Mouse (Mus musculus): ENCODE data around the gene Mat2a. TPM values are rescaled to one million over a fixed set of nuclear protein-coding genes. Genes with fewer than 3 reads are reported as not detected.

Mat2a gene
- polyA plus RNA-seq, 1 experiment from 2014 or later = 320 TPM

DNA sequence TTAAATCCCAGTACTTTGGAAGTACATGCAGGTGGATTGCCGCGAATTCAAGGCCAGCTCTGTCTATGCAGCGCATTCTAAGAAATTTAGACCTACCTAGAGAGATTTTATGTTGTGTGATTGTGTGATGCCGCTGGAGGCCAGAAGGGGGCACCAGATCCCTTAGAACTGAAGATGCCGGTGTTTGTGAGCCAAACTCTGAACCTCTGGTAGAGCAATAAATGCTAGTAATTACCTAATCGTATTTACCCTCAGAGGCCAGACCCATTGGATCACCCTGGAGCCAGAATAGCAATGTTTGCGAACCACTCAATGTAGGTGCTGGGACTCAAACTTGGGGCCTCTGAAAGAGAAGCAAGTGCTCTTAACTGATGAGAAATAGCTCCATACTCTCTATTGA lies 37.5 kb downstream of the Mat2a start:
- H3K27ac ChIP-seq = no peak overlapping the region
- 19% methylated on average over 7 of the region's 7 CpGs for WGBS
- no peaks in the 10 kb centered on the region for H3K9me3 ChIP-seq (replicated peaks; ENCODE audit: low read length)
- H3K4me2 ChIP-seq (ENCODE audit: low read length) = no peak overlapping the region
- TF ChIP-seq CTCF (IDR thresholded peaks at IDR 0.05; ENCODE audit: low read depth) = peak; percentile 87
- DNase-seq (ENCODE audit: low spot score) = peak; percentile 79
- no peaks in the 10 kb centered on the region for H3K4me1 ChIP-seq (replicated peaks; ENCODE audit: insufficient read depth, low read length)
- 0 out of 2 replicates have a peak, but pooled peaks have one; percentile 38 for ATAC-seq (replicated peaks; ENCODE audit: low FRiP score, low read depth)
- H3K9ac ChIP-seq (ENCODE audit: low read depth, low read length) = no peak overlapping the region
- H3K4me3 ChIP-seq (replicated peaks; ENCODE audit: low read depth, low read length) = no peak overlapping the region
- H3K36me3 ChIP-seq (ENCODE audit: insufficient read depth, low read length) = no peaks in the 10 kb centered on the region
- H3K27me3 ChIP-seq (ENCODE audit: insufficient read depth, low read length) = no peaks in the 10 kb centered on the region

DNA sequence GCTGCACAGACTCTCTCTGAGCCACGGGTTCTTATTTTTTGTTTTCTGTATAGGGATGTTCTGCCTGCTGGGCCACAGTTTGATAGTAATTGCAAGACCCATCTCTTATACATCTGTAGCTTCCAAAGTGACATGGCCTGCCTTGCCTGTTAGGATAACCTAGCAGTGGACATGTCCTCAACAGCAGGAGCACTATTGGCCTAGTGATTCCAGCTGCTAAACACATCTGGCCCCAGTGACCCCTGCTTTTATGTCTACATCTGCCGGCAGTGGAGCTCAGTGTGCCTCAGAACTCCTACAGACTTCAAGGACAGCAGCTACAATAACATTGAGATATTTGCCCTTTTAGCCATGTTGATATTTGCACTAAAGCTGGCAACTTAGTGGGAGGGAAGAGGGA lies 39.4 kb downstream of the Mat2a start:
- 43% methylated on average over 2 of the region's 2 CpGs for WGBS
- DNase-seq (ENCODE audit: low spot score) (no peak), ATAC-seq (replicated peaks; ENCODE audit: low FRiP score, low read depth) (no peak)
- Histone ChIP-seq H3K9ac (ENCODE audit: low read depth, low read length) (no peak overlapping the region), H3K4me1 (replicated peaks; ENCODE audit: insufficient read depth, low read length) (no peaks in the 10 kb centered on the region), H3K27ac (no peak overlapping the region), H3K27me3 (ENCODE audit: insufficient read depth, low read length) (no peaks in the 10 kb centered on the region), H3K4me3 (replicated peaks; ENCODE audit: low read depth, low read length) (no peak overlapping the region), H3K9me3 (replicated peaks; ENCODE audit: low read length) (no peaks in the 10 kb centered on the region), H3K36me3 (ENCODE audit: insufficient read depth, low read length) (no peaks in the 10 kb centered on the region), H3K4me2 (ENCODE audit: low read length) (no peak overlapping the region)
- no peak for TF ChIP-seq CTCF (IDR thresholded peaks at IDR 0.05; ENCODE audit: low read depth)

GRCm38 (mm10) chr6:72396837-72397251 lies 42.5 kb downstream of the Mat2a start:
- H3K36me3 ChIP-seq (ENCODE audit: insufficient read depth, low read length) = no peaks in the 10 kb centered on the region
- no peaks in the 10 kb centered on the region for H3K27me3 ChIP-seq (ENCODE audit: insufficient read depth, low read length)
- TF ChIP-seq CTCF (IDR thresholded peaks at IDR 0.05; ENCODE audit: low read depth) = no peak
- H3K9me3 ChIP-seq (replicated peaks; ENCODE audit: low read length) = no peaks in the 10 kb centered on the region
- no peaks in the 10 kb centered on the region for H3K4me1 ChIP-seq (replicated peaks; ENCODE audit: insufficient read depth, low read length)
- DNase-seq (ENCODE audit: low spot score) = no peak
- no peak for ATAC-seq (replicated peaks; ENCODE audit: low FRiP score, low read depth)
- 68% methylated on average over 10 of the region's 10 CpGs for WGBS
- no peak overlapping the region for H3K4me3 ChIP-seq (replicated peaks; ENCODE audit: low read depth, low read length)
- no peak overlapping the region for H3K27ac ChIP-seq
- no peak overlapping the region for H3K9ac ChIP-seq (ENCODE audit: low read depth, low read length)
- no peak overlapping the region for H3K4me2 ChIP-seq (ENCODE audit: low read length)

DNA sequence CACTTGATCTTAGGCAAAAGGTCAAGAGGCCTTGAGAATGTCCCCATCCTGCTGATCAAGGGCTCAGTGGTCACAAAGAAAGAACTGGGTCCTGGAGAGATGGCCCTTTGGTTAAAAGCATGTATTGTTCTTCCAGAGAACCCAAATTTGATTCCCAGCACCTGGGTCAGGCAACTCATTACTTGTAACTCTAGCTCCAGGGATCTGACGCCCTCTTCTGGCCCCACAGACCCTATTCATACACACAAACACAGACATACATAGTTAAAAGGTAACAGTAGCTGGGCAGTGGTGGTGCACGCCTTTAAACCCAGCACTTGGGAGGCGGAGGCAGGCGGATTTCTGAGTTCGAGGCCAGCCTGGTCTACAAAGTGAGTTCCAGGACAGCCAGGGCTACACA lies 47.0 kb downstream of the Mat2a start:
- no peak for ATAC-seq (replicated peaks; ENCODE audit: low FRiP score, low read depth)
- Histone ChIP-seq H3K9ac (ENCODE audit: low read depth, low read length) (no peak overlapping the region), H3K27ac (peak overlapping the region; percentile 99; the same call in 1 of the 2 replicates), H3K36me3 (ENCODE audit: insufficient read depth, low read length) (0 out of 2 replicates have a peak, but pooled peaks cover 2% of the 10 kb centered on the region), H3K9me3 (replicated peaks; ENCODE audit: low read length) (no peaks in the 10 kb centered on the region), H3K27me3 (ENCODE audit: insufficient read depth, low read length) (no peaks in the 10 kb centered on the region), H3K4me3 (replicated peaks; ENCODE audit: low read depth, low read length) (no peak overlapping the region), H3K4me1 (replicated peaks; ENCODE audit: insufficient read depth, low read length) (peaks cover 27% of the 10 kb centered on the region; the same call in 1 of the 2 replicates), H3K4me2 (ENCODE audit: low read length) (no peak overlapping the region)
- peak; percentile 5; the same call in 1 of the 2 replicates for TF ChIP-seq CTCF (IDR thresholded peaks at IDR 0.05; ENCODE audit: low read depth)
- 91% methylated on average over 5 of the region's 5 CpGs for WGBS
- no peak for DNase-seq (ENCODE audit: low spot score)

DNA sequence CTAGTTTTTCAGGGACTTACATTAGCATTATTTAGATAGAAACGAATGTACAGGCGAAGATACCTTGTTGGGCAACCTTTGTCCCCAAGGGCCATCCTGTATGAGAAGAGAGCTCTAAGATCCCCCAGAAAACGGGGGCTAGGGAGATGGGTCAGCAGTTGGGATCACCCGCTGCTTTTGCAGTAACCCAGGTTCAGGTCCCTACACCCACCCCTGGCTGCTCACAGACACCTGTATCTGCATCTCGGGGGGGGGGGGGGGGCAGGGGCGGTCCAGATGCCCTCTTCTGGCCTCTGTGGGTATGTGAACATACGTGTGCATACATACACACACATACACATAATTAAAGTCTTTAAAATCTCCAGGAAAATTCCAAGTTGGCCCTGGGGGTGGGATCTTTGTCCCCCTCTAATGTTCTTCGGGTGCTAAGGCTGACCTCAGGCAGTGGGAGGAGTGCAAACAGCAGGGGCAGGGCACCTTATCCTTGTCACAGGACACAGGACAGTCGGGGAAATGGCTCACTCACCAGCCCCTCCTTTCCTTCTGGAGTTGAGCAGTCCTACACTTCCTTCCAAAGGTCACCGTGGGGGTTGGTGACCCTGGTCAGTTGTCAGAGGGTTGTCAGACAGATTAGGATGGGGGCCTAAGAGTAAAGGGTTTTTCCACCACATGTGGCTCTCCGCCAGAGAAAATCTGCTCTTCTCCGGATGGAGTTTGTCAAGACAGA lies 48.4 kb downstream of the Mat2a start:
- no peak for TF ChIP-seq CTCF (IDR thresholded peaks at IDR 0.05; ENCODE audit: low read depth)

GRCm38 (mm10) chr6:72389941-72390771 lies 49.2 kb downstream of the Mat2a start, which contains the start of gene Vamp8:
TSS of gene Vamp8 (minus strand) at chr6:72390703.
- peaks cover 27% of the 10 kb centered on the region; the same call in 1 of the 2 replicates for H3K4me1 ChIP-seq (replicated peaks; ENCODE audit: insufficient read depth, low read length)
- H3K4me2 ChIP-seq (ENCODE audit: low read length) = peak within 1 kb of the TSS; percentile 71
- under 1% methylated on average over 33 of the region's 33 CpGs for WGBS
- ATAC-seq (replicated peaks; ENCODE audit: low FRiP score, low read depth) = peak; percentile 83
- no peaks in the 10 kb centered on the region for H3K27me3 ChIP-seq (ENCODE audit: insufficient read depth, low read length)
- H3K27ac ChIP-seq = peak within 1 kb of the TSS; percentile 99
- H3K36me3 ChIP-seq (ENCODE audit: insufficient read depth, low read length) = peaks cover 5% of the 10 kb centered on the region
- peak; percentile 56; the same call in 1 of the 2 replicates for TF ChIP-seq CTCF (IDR thresholded peaks at IDR 0.05; ENCODE audit: low read depth)
- H3K9ac ChIP-seq (ENCODE audit: low read depth, low read length) = peak within 1 kb of the TSS; percentile 83
- peak; percentile 87 for DNase-seq (ENCODE audit: low spot score)
- peak within 1 kb of the TSS; percentile 57 for H3K4me3 ChIP-seq (replicated peaks; ENCODE audit: low read depth, low read length)
- H3K9me3 ChIP-seq (replicated peaks; ENCODE audit: low read length) = no peaks in the 10 kb centered on the region

More for the DNA sequence above, 48.4 kb downstream of the Mat2a start:
- Histone ChIP-seq H3K9me3 (replicated peaks; ENCODE audit: low read length) (no peaks in the 10 kb centered on the region), H3K36me3 (ENCODE audit: insufficient read depth, low read length) (0 out of 2 replicates have a peak, but pooled peaks cover 2% of the 10 kb centered on the region), H3K9ac (ENCODE audit: low read depth, low read length) (peak overlapping the region; percentile 83), H3K4me2 (ENCODE audit: low read length) (peak overlapping the region; percentile 71), H3K4me1 (replicated peaks; ENCODE audit: insufficient read depth, low read length) (peaks cover 27% of the 10 kb centered on the region; the same call in 1 of the 2 replicates), H3K4me3 (replicated peaks; ENCODE audit: low read depth, low read length) (peak overlapping the region; percentile 57), H3K27ac (peak overlapping the region; percentile 99), H3K27me3 (ENCODE audit: insufficient read depth, low read length) (no peaks in the 10 kb centered on the region)
- WGBS = 11% methylated on average over 12 of the region's 12 CpGs
- DNase-seq (ENCODE audit: low spot score) = peak; percentile 88
- ATAC-seq (replicated peaks; ENCODE audit: low FRiP score, low read depth) = peak; percentile 75

All from kidney, postnatal 0 days (tissue).